Mouse (Mus musculus): ENCODE results near the gene Dclre1c. TPM values are rescaled to one million over a fixed set of nuclear protein-coding genes. Genes with fewer than 3 reads are reported as not detected.

Gene Dclre1c
- polyA plus RNA-seq, 1 experiment from 2014 or later = 10.6 TPM

GRCm38 (mm10) chr2:3449431-3449830 lies 25.5 kb downstream of the Dclre1c start:
- no peak overlapping the region for H3K4me2 ChIP-seq
- WGBS = 67% methylated on average over 2 of the region's 2 CpGs
- no peaks in the 10 kb centered on the region for H3K9me3 ChIP-seq (ENCODE audit: control insufficient read depth, low read length)
- peaks cover 13% of the 10 kb centered on the region for H3K36me3 ChIP-seq (ENCODE audit: control insufficient read depth, insufficient read depth, low read length)
- no peak overlapping the region for H3K4me3 ChIP-seq (ENCODE audit: low read depth, low read length)
- ATAC-seq (replicated peaks; ENCODE audit: low FRiP score) = no peak
- no peaks in the 10 kb centered on the region for H3K27me3 ChIP-seq (replicated peaks; ENCODE audit: control insufficient read depth, insufficient read depth, low read length)
- H3K9ac ChIP-seq (ENCODE audit: low read depth, low read length) = no peak overlapping the region
- H3K4me1 ChIP-seq (replicated peaks; ENCODE audit: control insufficient read depth, insufficient read depth, low read length) = no peaks in the 10 kb centered on the region
- no peak overlapping the region for H3K27ac ChIP-seq (ENCODE audit: low read depth, low read length)
- DNase-seq (ENCODE audit: low spot score) = no peak

GRCm38 (mm10) chr2:3453096-3453495 lies 29.2 kb downstream of the Dclre1c start:
- H3K27ac ChIP-seq (ENCODE audit: low read depth, low read length) = no peak overlapping the region
- H3K36me3 ChIP-seq (ENCODE audit: control insufficient read depth, insufficient read depth, low read length) = peaks cover 11% of the 10 kb centered on the region
- H3K9ac ChIP-seq (ENCODE audit: low read depth, low read length) = no peak overlapping the region
- WGBS = 90% methylated on average over 3 of the region's 3 CpGs
- H3K9me3 ChIP-seq (ENCODE audit: control insufficient read depth, low read length) = no peaks in the 10 kb centered on the region
- H3K4me1 ChIP-seq (replicated peaks; ENCODE audit: control insufficient read depth, insufficient read depth, low read length) = no peaks in the 10 kb centered on the region
- ATAC-seq (replicated peaks; ENCODE audit: low FRiP score) (no peak), DNase-seq (ENCODE audit: low spot score) (no peak)
- no peak overlapping the region for H3K4me2 ChIP-seq
- no peaks in the 10 kb centered on the region for H3K27me3 ChIP-seq (replicated peaks; ENCODE audit: control insufficient read depth, insufficient read depth, low read length)
- H3K4me3 ChIP-seq (ENCODE audit: low read depth, low read length) = no peak overlapping the region

- no peaks in the 10 kb centered on the region for H3K4me1 ChIP-seq (replicated peaks; ENCODE audit: control insufficient read depth, insufficient read depth, low read length)
- no peak overlapping the region for H3K27ac ChIP-seq (ENCODE audit: low read depth, low read length)
- 87% methylated on average over 4 of the region's 4 CpGs for WGBS
- H3K27me3 ChIP-seq (replicated peaks; ENCODE audit: control insufficient read depth, insufficient read depth, low read length) = no peaks in the 10 kb centered on the region
- H3K4me3 ChIP-seq (ENCODE audit: low read depth, low read length) = no peak overlapping the region
- DNase-seq (ENCODE audit: low spot score) = no peak
- peaks cover 11% of the 10 kb centered on the region for H3K36me3 ChIP-seq (ENCODE audit: control insufficient read depth, insufficient read depth, low read length)
- no peak overlapping the region for H3K9ac ChIP-seq (ENCODE audit: low read depth, low read length)
- H3K4me2 ChIP-seq = no peak overlapping the region
- H3K9me3 ChIP-seq (ENCODE audit: control insufficient read depth, low read length) = no peaks in the 10 kb centered on the region
- ATAC-seq (replicated peaks; ENCODE audit: low FRiP score) = no peak
Observed at GRCm38 (mm10) chr2:3456590-3456989, 32.7 kb downstream of the Dclre1c start.

GRCm38 (mm10) chr2:3473891-3474290 lies 50.0 kb downstream of the Dclre1c start:
- WGBS = under 1% methylated on average over 12 of the region's 12 CpGs
- peak overlapping the region; percentile 93 for H3K4me3 ChIP-seq (ENCODE audit: low read depth, low read length)
- no peaks in the 10 kb centered on the region for H3K27me3 ChIP-seq (replicated peaks; ENCODE audit: control insufficient read depth, insufficient read depth, low read length)
- H3K4me1 ChIP-seq (replicated peaks; ENCODE audit: control insufficient read depth, insufficient read depth, low read length) = peaks cover 4% of the 10 kb centered on the region; the same call in 1 of the 2 replicates
- peak overlapping the region; percentile 68 for H3K4me2 ChIP-seq
- H3K36me3 ChIP-seq (ENCODE audit: control insufficient read depth, insufficient read depth, low read length) = peaks cover 3% of the 10 kb centered on the region; the same call in 1 of the 2 replicates
- peak overlapping the region; percentile 93 for H3K9ac ChIP-seq (ENCODE audit: low read depth, low read length)
- peak overlapping the region; percentile 92 for H3K27ac ChIP-seq (ENCODE audit: low read depth, low read length)
- peak; percentile 43; the same call in 1 of the 2 replicates for ATAC-seq (replicated peaks; ENCODE audit: low FRiP score)
- no peaks in the 10 kb centered on the region for H3K9me3 ChIP-seq (ENCODE audit: control insufficient read depth, low read length)
- no peak for DNase-seq (ENCODE audit: low spot score)

- Histone ChIP-seq H3K27me3 (replicated peaks; ENCODE audit: control insufficient read depth, insufficient read depth, low read length) (no peaks in the 10 kb centered on the region), H3K36me3 (ENCODE audit: control insufficient read depth, insufficient read depth, low read length) (peaks cover 3% of the 10 kb centered on the region; the same call in 1 of the 2 replicates), H3K9me3 (ENCODE audit: control insufficient read depth, low read length) (peaks cover 2% of the 10 kb centered on the region; the same call in 1 of the 2 replicates), H3K9ac (ENCODE audit: low read depth, low read length) (peak overlapping the region; percentile 93), H3K4me1 (replicated peaks; ENCODE audit: control insufficient read depth, insufficient read depth, low read length) (peaks cover 4% of the 10 kb centered on the region; the same call in 1 of the 2 replicates), H3K4me3 (ENCODE audit: low read depth, low read length) (peak overlapping the region; percentile 93), H3K4me2 (peak overlapping the region; percentile 68), H3K27ac (ENCODE audit: low read depth, low read length) (peak overlapping the region; percentile 92)
- ATAC-seq (replicated peaks; ENCODE audit: low FRiP score) = peak; percentile 66
- under 1% methylated on average over 46 of the region's 46 CpGs for WGBS
- peak; percentile 64 for DNase-seq (ENCODE audit: low spot score)
Observed at GRCm38 (mm10) chr2:3474361-3474805, 50.5 kb downstream of the Dclre1c start.

GRCm38 (mm10) chr2:3474861-3475283 lies 50.9 kb downstream of the Dclre1c start, which contains the start of gene Suv39h2:
Gene Suv39h2, minus strand, starts transcription at chr2:3475031.
- ATAC-seq (replicated peaks; ENCODE audit: low FRiP score) (peak; percentile 97), DNase-seq (ENCODE audit: low spot score) (peak; percentile 98)
- WGBS = 0% methylated on average over 42 of the region's 42 CpGs
- peaks cover 3% of the 10 kb centered on the region; the same call in 1 of the 2 replicates for H3K9me3 ChIP-seq (ENCODE audit: control insufficient read depth, low read length)
- peak within 1 kb of the TSS; percentile 68 for H3K4me2 ChIP-seq
- H3K27me3 ChIP-seq (replicated peaks; ENCODE audit: control insufficient read depth, insufficient read depth, low read length) = no peaks in the 10 kb centered on the region
- peak within 1 kb of the TSS; percentile 93 for H3K9ac ChIP-seq (ENCODE audit: low read depth, low read length)
- H3K27ac ChIP-seq (ENCODE audit: low read depth, low read length) = peak within 1 kb of the TSS; percentile 92
- peak within 1 kb of the TSS; percentile 93 for H3K4me3 ChIP-seq (ENCODE audit: low read depth, low read length)
- 0 out of 2 replicates have a peak, but pooled peaks cover 3% of the 10 kb centered on the region for H3K36me3 ChIP-seq (ENCODE audit: control insufficient read depth, insufficient read depth, low read length)
- H3K4me1 ChIP-seq (replicated peaks; ENCODE audit: control insufficient read depth, insufficient read depth, low read length) = peaks cover 4% of the 10 kb centered on the region; the same call in 1 of the 2 replicates

- WGBS = 66% methylated on average over 3 of the region's 3 CpGs
- DNase-seq (ENCODE audit: low spot score) (no peak), ATAC-seq (replicated peaks; ENCODE audit: low FRiP score) (no peak)
- Histone ChIP-seq H3K9ac (ENCODE audit: low read depth, low read length) (peak overlapping the region; percentile 48; the same call in 1 of the 2 replicates), H3K27ac (ENCODE audit: low read depth, low read length) (no peak overlapping the region), H3K27me3 (replicated peaks; ENCODE audit: control insufficient read depth, insufficient read depth, low read length) (no peaks in the 10 kb centered on the region), H3K9me3 (ENCODE audit: control insufficient read depth, low read length) (peaks cover 3% of the 10 kb centered on the region; the same call in 1 of the 2 replicates), H3K36me3 (ENCODE audit: control insufficient read depth, insufficient read depth, low read length) (0 out of 2 replicates have a peak, but pooled peaks cover 3% of the 10 kb centered on the region), H3K4me2 (peak overlapping the region; percentile 58), H3K4me3 (ENCODE audit: low read depth, low read length) (no peak overlapping the region), H3K4me1 (replicated peaks; ENCODE audit: control insufficient read depth, insufficient read depth, low read length) (peaks cover 4% of the 10 kb centered on the region; the same call in 1 of the 2 replicates)
Observed at GRCm38 (mm10) chr2:3475746-3476251, 51.9 kb downstream of the Dclre1c start.

GRCm38 (mm10) chr2:3480239-3480638 lies 56.3 kb downstream of the Dclre1c start:
- Histone ChIP-seq H3K4me2 (0 out of 2 replicates have a peak overlapping the region, but pooled peaks have one; percentile 12), H3K4me1 (replicated peaks; ENCODE audit: control insufficient read depth, insufficient read depth, low read length) (no peaks in the 10 kb centered on the region), H3K9me3 (ENCODE audit: control insufficient read depth, low read length) (peaks cover 3% of the 10 kb centered on the region; the same call in 1 of the 2 replicates), H3K27ac (ENCODE audit: low read depth, low read length) (no peak overlapping the region), H3K9ac (ENCODE audit: low read depth, low read length) (no peak overlapping the region), H3K4me3 (ENCODE audit: low read depth, low read length) (no peak overlapping the region), H3K27me3 (replicated peaks; ENCODE audit: control insufficient read depth, insufficient read depth, low read length) (no peaks in the 10 kb centered on the region), H3K36me3 (ENCODE audit: control insufficient read depth, insufficient read depth, low read length) (no peaks in the 10 kb centered on the region)
- 36% methylated on average over 3 of the region's 3 CpGs for WGBS
- DNase-seq (ENCODE audit: low spot score) (no peak), ATAC-seq (replicated peaks; ENCODE audit: low FRiP score) (peak; percentile 84)

- no peak overlapping the region for H3K9ac ChIP-seq (ENCODE audit: low read depth, low read length)
- H3K27ac ChIP-seq (ENCODE audit: low read depth, low read length) = no peak overlapping the region
- ATAC-seq (replicated peaks; ENCODE audit: low FRiP score) (no peak), DNase-seq (ENCODE audit: low spot score) (no peak)
- no peaks in the 10 kb centered on the region for H3K9me3 ChIP-seq (ENCODE audit: control insufficient read depth, low read length)
- no peaks in the 10 kb centered on the region for H3K4me1 ChIP-seq (replicated peaks; ENCODE audit: control insufficient read depth, insufficient read depth, low read length)
- H3K4me2 ChIP-seq = no peak overlapping the region
- H3K27me3 ChIP-seq (replicated peaks; ENCODE audit: control insufficient read depth, insufficient read depth, low read length) = no peaks in the 10 kb centered on the region
- no peak overlapping the region for H3K4me3 ChIP-seq (ENCODE audit: low read depth, low read length)
- peaks cover 37% of the 10 kb centered on the region for H3K36me3 ChIP-seq (ENCODE audit: control insufficient read depth, insufficient read depth, low read length)
- 93% methylated on average over 3 of the region's 3 CpGs for WGBS
Observed at GRCm38 (mm10) chr2:3489816-3490215, 65.9 kb downstream of the Dclre1c start.

All from liver, embryonic 11.5 days (tissue).